Comparison of ENCODE assay signal across 1 mouse cellular context in the genomic region with DNA sequence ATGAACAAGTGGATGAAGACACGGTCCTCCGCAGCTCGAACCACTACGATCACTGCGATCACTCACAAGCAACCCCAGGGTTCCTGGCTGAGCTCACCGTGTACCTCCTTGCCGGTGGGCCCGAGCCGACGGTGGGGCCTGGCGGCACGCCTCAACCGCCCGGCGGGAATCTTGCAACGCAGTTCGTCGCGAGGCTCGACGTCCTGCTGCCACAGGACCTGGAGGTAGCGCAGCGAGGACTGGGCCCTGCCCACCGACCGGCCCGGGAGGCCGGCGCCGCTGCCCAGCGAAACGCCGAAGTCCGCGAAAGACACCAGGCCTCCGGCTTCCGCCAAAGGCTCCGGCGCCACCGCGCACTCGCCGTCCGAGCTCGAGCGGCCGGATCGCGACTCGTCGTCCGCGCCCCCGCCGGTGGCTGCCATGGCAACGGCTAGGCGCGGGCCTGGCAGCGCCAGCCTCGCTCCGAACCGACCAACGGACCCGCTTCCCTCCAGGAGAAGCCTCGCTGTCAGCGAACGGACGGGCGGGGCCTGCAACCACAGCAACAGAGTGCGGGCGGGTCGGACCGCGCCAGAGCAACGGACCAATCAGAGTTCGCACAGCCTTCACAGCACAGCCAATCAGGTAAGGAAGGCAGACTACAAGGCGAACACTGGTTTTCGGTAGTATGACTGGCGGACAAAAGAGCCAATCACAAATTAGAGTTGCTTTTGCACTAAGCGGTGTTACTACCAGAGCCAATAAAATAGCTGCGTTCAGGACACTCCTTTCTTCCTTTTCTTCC.
TF ChIP-seq lines count a peak whose summit lies in the region.

Gene Ankrd54 (minus strand): TSS at position 518 of the 784 bp plus-strand sequence.

TF ChIP-seq in MEL, 35 proteins besides CTCF, POLR2A, EP300 and RAD21 (continued from another document):
- no peak for TF ChIP-seq MAFK (IDR thresholded peaks at IDR 0.05; ENCODE audit: borderline replicate concordance, low read depth, low read length)
- TF ChIP-seq POLR2AphosphoS2 (IDR thresholded peaks at IDR 0.05; ENCODE audit: low read length), result 0 out of 2 replicates have a peak, but pooled peaks have one; percentile 57
- TF ChIP-seq TAL1 (IDR thresholded peaks at IDR 0.05; ENCODE audit: low read length), result no peak
- no peak for TF ChIP-seq MEF2A (IDR thresholded peaks at IDR 0.05; ENCODE audit: extremely low read depth, insufficient replicate concordance, low read depth, low read length, poor library complexity, severe bottlenecking)
- TF ChIP-seq SMC3 (IDR thresholded peaks at IDR 0.05; ENCODE audit: low read depth, low read length), result no peak
- TF ChIP-seq ETS1 (IDR thresholded peaks at IDR 0.05; ENCODE audit: low read depth, low read length), result no peak
- no peak for TF ChIP-seq ZKSCAN1 (IDR thresholded peaks at IDR 0.05; ENCODE audit: low read depth, low read length)
- no peak for TF ChIP-seq ZNF384 (IDR thresholded peaks at IDR 0.05; ENCODE audit: low read depth, low read length)
- TF ChIP-seq CHD2 (IDR thresholded peaks at IDR 0.05; ENCODE audit: low read length), result peak; percentile 96
- no peak for TF ChIP-seq GABPA (IDR thresholded peaks at IDR 0.05; ENCODE audit: low read depth, low read length)
- no peak for TF ChIP-seq USF2 (IDR thresholded peaks at IDR 0.05; ENCODE audit: borderline replicate concordance in 1 of 2, insufficient read depth in 1 of 2, low read depth in 1 of 2, low read length in 2 of 2)
- TF ChIP-seq MAZ (IDR thresholded peaks at IDR 0.05; ENCODE audit: low read depth, low read length), result no peak; the same call in 1 of the 2 replicates
- peak; percentile 77; the same call in 1 of the 2 replicates for TF ChIP-seq MXI1 (IDR thresholded peaks at IDR 0.05; ENCODE audit: low read depth, low read length)
- TF ChIP-seq CHD1 (IDR thresholded peaks at IDR 0.05; ENCODE audit: low read depth, low read length), result no peak
